Mouse (Mus musculus): ENCODE results near the gene Ntrk3. TPM values are rescaled to one million over a fixed set of nuclear protein-coding genes. Genes with fewer than 3 reads are reported as not detected.

Ntrk3 gene
- polyA plus RNA-seq, 1 experiment from 2014 or later, result 3.0 TPM

DNA sequence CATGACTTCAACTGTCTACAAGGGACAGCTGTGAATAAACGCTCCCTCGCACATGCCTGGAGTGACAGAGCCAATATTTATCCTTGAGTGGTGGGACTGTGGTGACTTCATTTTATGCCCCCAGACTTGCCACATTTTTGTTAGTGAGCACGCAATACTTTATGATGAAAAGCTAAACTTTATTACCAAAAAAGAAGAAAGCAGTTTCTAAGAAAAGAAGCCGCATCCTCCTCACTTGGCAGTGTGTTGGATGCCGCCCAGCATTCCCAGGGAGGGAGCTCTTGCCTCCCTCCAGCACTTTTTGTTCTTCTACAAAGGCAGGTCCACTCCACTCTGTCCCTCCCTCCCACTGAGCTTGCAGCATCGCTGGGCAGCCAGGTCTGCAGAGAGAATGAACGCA is 77.0 kb downstream of the Ntrk3 start:
- ATAC-seq (ENCODE audit: insufficient read depth, low FRiP score, low read depth), result no peak
- no peaks in the 10 kb centered on the region for H3K36me3 ChIP-seq
- H3K27ac ChIP-seq, result no peak overlapping the region
- no peak overlapping the region for H3K9ac ChIP-seq
- no peaks in the 10 kb centered on the region for H3K9me3 ChIP-seq
- H3K4me3 ChIP-seq (replicated peaks), result no peak overlapping the region
- no peaks in the 10 kb centered on the region for H3K27me3 ChIP-seq (replicated peaks)
- no peak overlapping the region for H3K4me2 ChIP-seq
- WGBS, result 68% methylated on average over 7 of the region's 7 CpGs
- no peaks in the 10 kb centered on the region for H3K4me1 ChIP-seq

DNA sequence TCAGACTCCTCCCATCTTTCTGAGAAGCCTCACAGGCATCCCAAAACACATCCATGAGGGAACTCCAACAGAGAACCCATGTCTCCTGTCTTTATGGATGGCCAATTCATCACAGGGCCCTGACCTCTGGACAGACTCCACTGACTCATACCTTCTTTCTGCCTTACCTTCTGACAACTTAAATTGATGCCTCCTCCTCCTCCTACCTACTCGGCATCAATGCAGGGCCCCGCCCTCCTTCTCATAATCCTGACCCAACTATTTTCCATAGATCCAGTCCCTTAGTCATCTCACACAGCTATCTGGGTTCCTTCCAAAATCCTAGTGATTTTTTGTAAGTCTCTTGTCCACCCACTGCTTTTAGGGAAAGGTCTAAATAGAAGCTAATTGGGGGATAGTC is 78.0 kb downstream of the Ntrk3 start:
- no peak overlapping the region for H3K9ac ChIP-seq
- H3K9me3 ChIP-seq, result no peaks in the 10 kb centered on the region
- H3K4me1 ChIP-seq, result no peaks in the 10 kb centered on the region
- H3K27me3 ChIP-seq (replicated peaks), result no peaks in the 10 kb centered on the region; the same call in 1 of the 2 replicates
- no peak overlapping the region for H3K27ac ChIP-seq
- H3K4me2 ChIP-seq, result no peak overlapping the region
- no peak for ATAC-seq (ENCODE audit: insufficient read depth, low FRiP score, low read depth)
- no peaks in the 10 kb centered on the region for H3K36me3 ChIP-seq
- WGBS, result 78% methylated on average over 2 of the region's 2 CpGs
- H3K4me3 ChIP-seq (replicated peaks), result no peak overlapping the region

DNA sequence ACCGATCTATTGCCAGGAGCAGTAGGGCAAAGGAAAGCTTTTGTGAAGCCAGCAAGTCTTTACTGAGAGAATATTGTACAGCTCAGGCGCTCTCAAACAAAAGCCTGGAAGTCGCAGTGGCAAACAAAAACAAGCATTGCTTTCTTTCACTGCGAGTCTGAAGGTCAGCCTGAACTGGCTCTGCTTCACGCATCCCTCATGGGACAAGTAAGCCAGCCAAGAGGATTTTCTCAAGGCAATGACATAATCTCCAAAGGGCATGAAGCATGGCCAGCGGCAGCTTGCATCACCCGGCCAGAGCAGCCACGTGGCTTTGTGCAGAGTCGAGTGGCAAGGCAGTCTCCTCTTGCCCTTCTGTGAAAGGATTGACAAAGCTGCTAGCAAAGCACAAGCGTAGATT is 79.8 kb downstream of the Ntrk3 start:
- Histone ChIP-seq H3K4me1 (no peaks in the 10 kb centered on the region), H3K9ac (no peak overlapping the region), H3K36me3 (no peaks in the 10 kb centered on the region), H3K9me3 (no peaks in the 10 kb centered on the region), H3K4me3 (replicated peaks) (no peak overlapping the region), H3K27ac (no peak overlapping the region), H3K27me3 (replicated peaks) (no peaks in the 10 kb centered on the region; the same call in 1 of the 2 replicates), H3K4me2 (no peak overlapping the region)
- ATAC-seq (ENCODE audit: insufficient read depth, low FRiP score, low read depth), result no peak
- 70% methylated on average over 10 of the region's 10 CpGs for WGBS

DNA sequence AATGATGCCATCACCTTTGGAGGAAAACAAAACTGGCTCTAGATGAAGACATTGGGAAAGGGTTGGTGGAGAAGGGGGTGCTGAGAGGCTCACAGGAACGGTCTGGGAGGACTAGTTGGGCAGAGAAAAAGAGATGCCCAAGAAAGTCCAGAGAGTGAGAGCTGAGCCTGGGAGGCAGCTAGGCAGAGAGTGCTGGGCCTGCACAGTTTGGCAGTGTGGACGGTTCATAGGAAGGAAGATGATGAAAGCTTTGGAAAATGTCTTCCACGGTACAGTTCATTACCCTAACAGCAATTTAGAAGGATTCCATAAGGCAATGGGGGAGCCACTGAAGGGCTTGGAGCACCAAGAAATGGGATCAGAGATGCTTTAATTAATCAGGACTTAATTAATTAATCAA is 81.6 kb downstream of the Ntrk3 start:
- Histone ChIP-seq H3K9ac (no peak overlapping the region), H3K4me2 (no peak overlapping the region), H3K36me3 (no peaks in the 10 kb centered on the region), H3K27ac (no peak overlapping the region), H3K9me3 (no peaks in the 10 kb centered on the region), H3K4me1 (no peaks in the 10 kb centered on the region), H3K27me3 (replicated peaks) (no peaks in the 10 kb centered on the region; the same call in 1 of the 2 replicates), H3K4me3 (replicated peaks) (no peak overlapping the region)
- no peak for ATAC-seq (ENCODE audit: insufficient read depth, low FRiP score, low read depth)
- WGBS, result 65% methylated on average over 3 of the region's 3 CpGs

DNA sequence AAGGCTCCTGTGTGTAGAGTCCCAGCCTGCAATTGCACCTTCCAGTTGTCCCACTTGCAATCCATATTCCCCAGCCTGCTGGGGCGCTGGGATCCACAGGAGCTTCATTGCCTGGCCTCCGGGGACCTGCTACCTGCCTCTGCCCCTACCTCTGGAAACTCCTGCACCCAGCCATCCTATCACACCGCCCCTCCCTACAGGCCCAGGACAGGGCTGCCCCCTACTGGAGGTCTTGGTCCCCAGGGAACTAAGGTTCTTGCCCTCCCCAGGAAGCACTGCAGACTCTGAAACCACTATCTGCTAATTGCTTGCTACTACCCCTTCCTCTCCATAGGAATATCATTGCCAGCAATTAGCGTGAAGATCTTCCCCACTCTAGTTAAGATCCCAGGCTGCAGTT is 84.1 kb downstream of the Ntrk3 start:
- WGBS, result 38% methylated on average over 4 of the region's 4 CpGs
- H3K9me3 ChIP-seq, result no peaks in the 10 kb centered on the region
- no peak overlapping the region for H3K27ac ChIP-seq
- H3K27me3 ChIP-seq (replicated peaks), result no peaks in the 10 kb centered on the region; the same call in 1 of the 2 replicates
- no peak overlapping the region for H3K4me3 ChIP-seq (replicated peaks)
- no peaks in the 10 kb centered on the region for H3K4me1 ChIP-seq
- ATAC-seq (ENCODE audit: insufficient read depth, low FRiP score, low read depth), result no peak
- no peaks in the 10 kb centered on the region for H3K36me3 ChIP-seq
- H3K9ac ChIP-seq, result no peak overlapping the region
- H3K4me2 ChIP-seq, result no peak overlapping the region

DNA sequence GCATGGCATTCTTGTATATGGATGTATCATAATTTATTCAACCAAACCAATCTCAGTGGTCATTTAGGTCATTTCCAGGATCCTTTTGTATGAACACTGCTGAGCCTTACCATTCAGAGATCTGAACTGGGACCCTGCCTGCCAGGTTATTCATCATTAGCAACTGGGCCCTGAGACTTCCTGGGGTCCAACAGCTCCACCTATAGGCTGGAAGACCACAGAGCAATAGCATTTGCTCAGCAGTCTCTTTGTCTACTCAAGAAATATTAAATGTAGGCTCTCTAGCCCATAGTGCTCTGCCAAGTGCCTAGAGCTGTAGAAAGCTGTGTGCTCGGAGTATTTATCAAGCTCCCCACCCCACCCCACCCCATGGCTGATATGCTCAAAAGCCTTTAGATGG is 85.5 kb downstream of the Ntrk3 start:
- Histone ChIP-seq H3K9ac (no peak overlapping the region), H3K4me3 (replicated peaks) (no peak overlapping the region), H3K9me3 (no peaks in the 10 kb centered on the region), H3K27ac (no peak overlapping the region), H3K4me2 (no peak overlapping the region), H3K27me3 (replicated peaks) (no peaks in the 10 kb centered on the region; the same call in 1 of the 2 replicates), H3K4me1 (no peaks in the 10 kb centered on the region), H3K36me3 (no peaks in the 10 kb centered on the region)
- ATAC-seq (ENCODE audit: insufficient read depth, low FRiP score, low read depth), result no peak
- WGBS, result 63% methylated on average over 1 of the region's 1 CpGs

DNA sequence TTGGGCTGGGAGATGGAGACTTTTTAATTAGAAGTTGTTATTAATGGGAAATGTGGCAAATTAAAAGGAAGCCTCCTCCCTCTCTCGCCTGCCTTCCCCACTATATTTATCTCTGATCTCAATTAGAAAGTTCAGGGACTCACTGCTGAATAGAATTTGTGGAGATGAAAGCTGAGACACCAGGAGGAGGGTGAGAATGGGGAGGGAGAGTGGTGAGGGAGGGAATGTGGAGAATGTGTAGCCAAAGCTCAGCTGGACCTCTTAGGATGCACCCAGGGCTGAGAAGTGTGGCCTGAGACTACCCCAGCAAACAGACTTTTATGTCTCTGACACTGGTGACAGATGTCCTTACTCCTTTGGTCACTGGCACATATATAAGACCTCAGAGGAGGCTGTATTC is 86.3 kb downstream of the Ntrk3 start:
- H3K27me3 ChIP-seq (replicated peaks), result no peaks in the 10 kb centered on the region; the same call in 1 of the 2 replicates
- 39% methylated on average over 1 of the region's 1 CpGs for WGBS
- no peak overlapping the region for H3K4me2 ChIP-seq
- no peaks in the 10 kb centered on the region for H3K4me1 ChIP-seq
- no peak overlapping the region for H3K9ac ChIP-seq
- no peak overlapping the region for H3K4me3 ChIP-seq (replicated peaks)
- no peaks in the 10 kb centered on the region for H3K36me3 ChIP-seq
- ATAC-seq (ENCODE audit: insufficient read depth, low FRiP score, low read depth), result no peak
- H3K27ac ChIP-seq, result no peak overlapping the region
- no peaks in the 10 kb centered on the region for H3K9me3 ChIP-seq

DNA sequence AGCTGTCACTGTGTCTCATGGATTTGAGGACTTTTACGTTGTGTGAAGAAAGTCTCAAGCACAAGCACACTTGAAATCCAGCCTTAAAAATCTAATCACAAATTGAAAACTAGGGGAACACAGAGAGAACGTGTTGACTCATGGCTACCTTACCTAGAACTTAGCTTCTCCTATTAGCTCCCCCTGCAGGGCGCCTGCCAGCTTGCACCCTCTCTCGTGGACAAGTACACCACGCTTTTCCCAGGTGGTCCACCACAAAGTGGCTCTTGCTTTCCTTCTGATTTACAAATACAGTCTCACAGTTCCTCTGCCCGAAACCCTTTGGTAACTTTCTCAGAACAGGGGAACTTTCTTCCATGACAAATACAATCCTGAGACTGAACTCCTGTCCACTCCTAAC is 94.1 kb downstream of the Ntrk3 start:
- 58% methylated on average over 6 of the region's 6 CpGs for WGBS
- H3K9ac ChIP-seq, result no peak overlapping the region
- H3K4me3 ChIP-seq (replicated peaks), result no peak overlapping the region
- no peaks in the 10 kb centered on the region for H3K27me3 ChIP-seq (replicated peaks)
- no peak for ATAC-seq (ENCODE audit: insufficient read depth, low FRiP score, low read depth)
- no peaks in the 10 kb centered on the region for H3K4me1 ChIP-seq
- H3K4me2 ChIP-seq, result no peak overlapping the region
- no peak overlapping the region for H3K27ac ChIP-seq
- no peaks in the 10 kb centered on the region for H3K9me3 ChIP-seq
- H3K36me3 ChIP-seq, result no peaks in the 10 kb centered on the region

DNA sequence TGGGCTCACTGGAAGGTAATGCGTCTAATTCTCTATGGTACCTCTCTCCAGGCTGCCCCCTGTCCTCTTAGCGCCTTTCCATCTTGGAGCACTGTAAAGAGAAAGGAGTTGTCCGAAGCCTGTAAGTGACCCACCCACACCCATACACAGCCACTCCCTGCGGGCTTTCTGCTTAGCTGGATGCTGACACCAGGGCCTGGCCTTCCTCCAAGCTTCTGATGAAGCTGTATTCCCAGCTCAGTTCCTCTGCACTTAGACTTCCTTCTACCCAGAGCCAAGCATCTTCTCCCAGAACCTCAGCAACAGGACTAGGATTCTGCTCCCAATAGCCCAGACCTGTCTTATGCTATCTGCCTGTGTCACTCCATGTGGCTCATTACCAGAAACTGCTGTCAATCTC is 114.1 kb downstream of the Ntrk3 start:
- no peaks in the 10 kb centered on the region for H3K27me3 ChIP-seq (replicated peaks)
- no peak overlapping the region for H3K4me3 ChIP-seq (replicated peaks)
- whole genome bisulfite sequencing, result 63% methylated on average over 4 of the region's 4 CpGs
- no peaks in the 10 kb centered on the region for H3K4me1 ChIP-seq
- no peaks in the 10 kb centered on the region for H3K9me3 ChIP-seq
- H3K9ac ChIP-seq, result no peak overlapping the region
- H3K27ac ChIP-seq, result no peak overlapping the region
- ATAC-seq (ENCODE audit: insufficient read depth, low FRiP score, low read depth), result no peak
- H3K4me2 ChIP-seq, result no peak overlapping the region
- no peaks in the 10 kb centered on the region for H3K36me3 ChIP-seq

DNA sequence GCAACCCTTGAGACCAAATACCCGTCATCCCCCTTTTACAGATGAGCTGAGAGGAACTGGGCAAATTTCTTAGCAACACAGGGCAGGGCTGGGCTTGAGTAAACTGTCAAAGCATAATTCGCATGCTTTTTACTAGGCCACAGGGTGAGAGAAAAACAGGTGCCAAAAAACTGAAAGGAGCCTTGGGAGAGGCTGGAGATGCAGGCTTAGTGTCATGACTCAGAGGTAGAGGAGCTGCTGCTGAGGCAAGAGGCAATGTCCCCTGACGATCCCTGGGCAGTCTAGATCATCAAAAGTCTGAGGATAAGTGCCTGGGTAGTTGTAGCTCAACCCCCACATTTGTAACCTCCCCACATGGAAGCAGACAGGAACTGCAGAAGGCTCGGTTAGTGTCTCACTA is 116.7 kb downstream of the Ntrk3 start:
- WGBS, result 33% methylated on average over 4 of the region's 4 CpGs
- no peak overlapping the region for H3K4me3 ChIP-seq (replicated peaks)

DNA sequence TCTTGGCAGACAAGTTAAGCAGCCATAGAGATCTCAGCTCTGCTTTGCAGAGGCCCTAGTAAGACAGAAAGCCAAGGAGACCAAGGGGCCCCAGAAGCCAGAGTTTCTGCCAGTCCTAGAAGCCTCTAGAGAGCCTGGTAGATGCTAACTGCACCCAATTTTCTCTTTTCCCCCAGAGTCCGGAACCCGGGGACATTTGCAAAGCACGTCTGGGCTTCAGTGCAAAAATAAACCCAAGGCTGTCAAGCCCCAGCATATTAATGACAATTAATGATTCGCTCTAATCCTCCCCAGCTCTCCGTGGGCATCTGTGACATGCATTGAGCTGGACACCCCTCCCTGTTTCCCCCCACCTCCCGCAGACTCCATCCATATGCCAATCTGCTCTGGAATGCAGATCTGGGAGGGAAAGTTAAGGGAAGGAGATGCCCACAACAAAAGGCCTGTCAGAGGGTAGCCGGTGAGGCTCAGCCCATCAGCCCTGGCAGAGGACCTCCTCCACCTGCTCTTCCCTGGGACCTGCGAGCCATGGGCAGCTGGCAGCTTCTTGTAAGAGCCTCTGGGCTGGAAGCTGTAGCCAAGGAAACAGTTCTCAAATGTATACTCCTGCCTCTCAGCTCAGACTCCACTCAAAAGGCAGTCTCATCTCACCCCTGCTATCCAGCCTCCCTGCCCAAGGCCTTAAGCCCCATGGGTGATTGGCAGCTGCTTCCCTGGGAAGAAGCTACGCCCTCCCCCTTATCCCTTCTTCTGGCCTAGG is 117.8 kb downstream of the Ntrk3 start:
- no peak for ATAC-seq (ENCODE audit: insufficient read depth, low FRiP score, low read depth)
- Histone ChIP-seq H3K36me3 (no peaks in the 10 kb centered on the region), H3K27me3 (replicated peaks) (no peaks in the 10 kb centered on the region), H3K4me3 (replicated peaks) (no peak overlapping the region), H3K4me2 (no peak overlapping the region), H3K9me3 (no peaks in the 10 kb centered on the region), H3K9ac (no peak overlapping the region), H3K27ac (no peak overlapping the region), H3K4me1 (no peaks in the 10 kb centered on the region)
- 51% methylated on average over 9 of the region's 9 CpGs for WGBS

More for the DNA sequence above, 116.7 kb downstream of the Ntrk3 start:
- Histone ChIP-seq H3K27ac (no peak overlapping the region), H3K4me1 (no peaks in the 10 kb centered on the region), H3K27me3 (replicated peaks) (no peaks in the 10 kb centered on the region), H3K36me3 (no peaks in the 10 kb centered on the region), H3K9me3 (no peaks in the 10 kb centered on the region), H3K9ac (no peak overlapping the region), H3K4me2 (no peak overlapping the region)
- no peak for ATAC-seq (ENCODE audit: insufficient read depth, low FRiP score, low read depth)

DNA sequence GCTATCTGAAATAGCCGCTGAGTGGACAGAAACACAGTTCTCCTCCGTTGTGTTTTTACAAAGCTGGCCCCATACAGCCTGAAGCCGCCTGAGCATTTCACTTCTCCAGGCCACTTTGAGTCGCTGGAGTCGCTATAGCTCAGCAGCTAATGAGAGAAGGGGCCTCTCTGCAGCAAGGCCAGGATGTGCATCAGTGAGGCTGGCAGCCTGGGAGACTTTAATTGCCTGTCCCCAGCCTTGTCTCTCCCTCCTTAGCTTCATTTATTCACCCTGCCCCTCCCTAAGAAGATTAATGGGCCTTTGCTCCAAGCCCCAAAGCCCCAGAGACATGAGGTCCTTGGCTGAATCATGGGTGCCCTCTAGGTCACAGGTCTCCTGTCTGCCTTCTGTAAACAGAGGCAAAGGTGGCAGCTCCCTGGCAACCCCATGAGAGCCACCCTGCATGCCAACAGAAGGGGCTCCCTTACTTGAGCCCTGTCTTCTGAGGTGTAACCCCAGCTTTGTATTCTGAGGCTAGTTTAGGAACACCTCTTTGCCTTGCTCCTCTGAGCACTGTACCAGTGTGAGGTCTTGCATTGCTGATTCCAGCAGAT is 132.2 kb downstream of the Ntrk3 start:
- no peaks in the 10 kb centered on the region for H3K27me3 ChIP-seq (replicated peaks)
- no peak overlapping the region for H3K27ac ChIP-seq
- WGBS, result 31% methylated on average over 5 of the region's 5 CpGs

More for the DNA sequence above, 132.2 kb downstream of the Ntrk3 start:
- Histone ChIP-seq H3K4me2 (no peak overlapping the region), H3K36me3 (no peaks in the 10 kb centered on the region), H3K4me3 (replicated peaks) (no peak overlapping the region), H3K9ac (no peak overlapping the region), H3K4me1 (no peaks in the 10 kb centered on the region), H3K9me3 (no peaks in the 10 kb centered on the region)
- ATAC-seq (ENCODE audit: insufficient read depth, low FRiP score, low read depth), result no peak
